Mouse (Mus musculus) bone marrow, adult 2 months (tissue): ENCODE results near the gene Ush1g.

Source experiments
- CTCF ChIP-seq: fragments of 200-500 bp; IDR thresholded peaks from 2 replicates; pipeline ENCODE4 v1.5.1; 2011; ENCODE audit warnings: low read length, control low read depth; ENCODE audit not compliant: control insufficient read depth, insufficient read depth
- POLR2A ChIP-seq: fragments of 200-500 bp; IDR thresholded peaks from 2 replicates; pipeline ENCODE4 v1.6.1; 2011; ENCODE audit warnings: low read depth, mild to moderate bottlenecking, control low read depth, low read length, borderline replicate concordance; ENCODE audit not compliant: control insufficient read depth

GRCm38 (mm10) chr11:115370368-115370767 is 48.5 kb upstream of the Ush1g start:
- TF ChIP-seq POLR2A (no peak), CTCF (no peak)
